Mouse (Mus musculus) urinary bladder, postnatal 36 days (tissue): ENCODE measurements around the gene Manea.
A peak's percentile ranks its signal among the peaks of the same experiment; 100 is the strongest.
"Not testable (repeated sequence)": the region's sequence is repeated elsewhere in the genome, so short reads cannot be mapped to it uniquely, and the experiment has no call there.

ENCODE experiments used
- DNase-seq, 2 experiments: peaks; one replicate each; pipeline ENCODE4 v3.0.0; 2022; ENCODE audit warnings: low spot score in 2 of 2, mixed read lengths in 1 of 2

Manea gene

DNA sequence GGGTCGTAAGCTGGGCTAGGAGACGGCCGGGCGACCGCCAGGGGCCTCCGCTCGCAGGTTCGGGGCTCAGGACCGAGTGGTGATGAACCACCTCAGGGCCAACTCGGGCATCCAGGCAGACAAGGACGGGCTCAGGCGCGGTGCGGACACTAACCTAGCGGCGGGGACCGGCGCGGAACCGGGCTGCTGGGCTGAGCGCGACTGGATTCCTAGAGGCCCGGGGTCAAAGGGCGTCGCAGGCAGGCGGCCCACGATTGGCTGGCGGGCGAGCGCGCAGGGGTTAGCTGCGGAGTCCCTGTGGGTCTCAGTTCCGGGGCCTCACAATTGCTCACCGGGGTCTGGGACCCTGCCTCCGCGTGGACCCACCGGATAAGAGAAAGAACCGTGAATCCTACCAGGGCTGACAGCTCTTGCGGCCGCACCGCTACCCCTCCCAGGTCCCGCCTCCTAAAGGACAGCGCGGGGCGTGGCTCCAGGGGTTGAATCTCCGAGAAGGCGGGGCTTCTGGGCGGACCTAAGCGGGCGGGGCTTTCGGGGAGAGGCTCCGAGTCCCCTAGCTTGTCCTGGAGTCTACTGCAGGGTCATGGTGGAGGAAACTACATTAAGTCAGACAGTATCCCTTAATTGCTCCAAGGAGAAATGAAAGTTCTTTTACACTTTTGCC lies at the start of gene Manea:
Gene Manea (minus strand): TSS at position 449 of the 664 bp plus-strand sequence.
- DNase-seq, result peak; percentile 88 to 93

- no peak for DNase-seq
These were observed 7.9 kb upstream of the Manea start for GRCm38 (mm10) chr4:26354616-26355015.

DNA sequence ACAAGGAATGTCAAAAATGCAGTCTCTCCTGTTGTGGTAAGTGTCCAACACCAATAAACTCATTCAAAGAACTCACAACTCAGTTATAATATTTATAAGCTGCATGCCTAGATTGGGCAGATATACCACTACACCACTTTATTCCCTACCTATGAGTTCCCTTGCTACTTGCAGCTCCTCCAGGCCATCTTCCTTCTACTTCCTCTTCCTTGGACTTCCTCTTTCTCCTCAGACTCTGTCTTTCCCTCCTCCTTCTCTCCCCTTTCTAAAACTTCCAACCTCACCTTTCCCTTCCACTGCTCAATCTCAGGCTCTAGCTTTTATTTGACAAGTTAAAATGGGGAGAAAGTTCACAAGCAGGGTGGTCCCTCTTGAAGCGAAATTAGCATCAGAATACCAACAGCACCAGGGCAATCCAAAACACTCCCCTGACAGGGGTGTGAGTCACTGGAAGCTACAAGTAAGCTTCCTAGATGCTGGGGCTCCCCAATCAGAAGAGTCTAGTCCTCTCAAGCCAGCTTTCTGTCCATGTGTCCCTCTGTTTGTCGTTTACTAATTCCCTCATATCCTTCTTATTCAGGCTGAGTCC lies 7.0 kb upstream of the Manea start:
- DNase-seq, result no peak

DNA sequence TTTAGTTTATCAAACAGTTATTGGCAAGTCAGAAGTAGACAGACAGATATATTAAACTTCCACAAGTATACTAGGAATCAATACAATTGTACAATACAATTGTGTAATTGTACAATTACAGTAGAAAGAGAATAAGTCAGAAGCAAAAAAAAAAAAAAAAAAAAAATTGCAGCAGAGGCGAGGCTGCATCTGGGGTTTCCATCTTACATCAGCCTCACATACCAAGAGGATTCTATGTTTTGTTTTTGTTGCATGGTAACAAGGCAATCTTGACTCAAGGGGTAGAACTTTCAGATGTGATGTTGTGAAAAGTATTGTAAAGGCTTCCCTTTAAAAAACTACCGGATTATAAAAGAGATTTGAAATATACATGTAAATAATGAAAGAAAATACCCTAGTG lies 548 bp upstream of the Manea start:
- no peak for DNase-seq

DNA sequence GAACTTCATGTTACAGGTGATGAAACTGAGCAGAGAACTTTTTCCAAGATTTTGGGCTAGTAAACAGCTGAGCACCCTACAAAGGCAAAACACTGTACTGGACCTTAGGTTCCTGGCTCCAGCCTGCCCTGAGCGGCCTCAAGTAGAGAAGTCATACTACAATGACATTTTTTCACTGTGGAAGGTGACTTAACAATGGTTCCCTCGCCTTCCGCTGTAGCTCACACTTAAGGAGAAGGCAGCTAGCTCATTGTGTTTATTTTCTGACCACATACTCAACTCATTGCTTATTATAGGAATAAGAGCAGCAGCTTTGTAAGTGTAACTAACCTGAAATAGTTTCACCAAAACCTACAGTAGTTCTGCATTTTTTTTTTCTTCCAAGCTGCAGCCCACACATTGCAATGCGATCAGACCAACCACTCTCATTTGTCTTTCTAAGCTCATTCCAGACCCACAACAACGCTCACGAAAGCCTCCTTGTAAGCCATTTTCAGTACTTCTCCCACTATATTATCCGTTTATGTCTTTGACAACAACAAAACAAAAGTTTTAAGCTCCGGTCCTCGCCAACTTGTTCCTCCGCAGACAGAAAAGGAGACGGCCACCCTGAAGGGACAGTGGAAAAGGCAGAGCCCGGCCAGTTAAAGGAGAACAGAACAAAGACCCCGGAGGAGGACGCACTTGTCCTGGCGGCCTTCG lies 799 bp downstream of the Manea start:
- no peak for DNase-seq

- no peak for DNase-seq
These were observed 1.6 kb downstream of the Manea start for GRCm38 (mm10) chr4:26345080-26345479.

- no peak for DNase-seq
These were observed 4.3 kb downstream of the Manea start for GRCm38 (mm10) chr4:26342346-26342745.

DNA sequence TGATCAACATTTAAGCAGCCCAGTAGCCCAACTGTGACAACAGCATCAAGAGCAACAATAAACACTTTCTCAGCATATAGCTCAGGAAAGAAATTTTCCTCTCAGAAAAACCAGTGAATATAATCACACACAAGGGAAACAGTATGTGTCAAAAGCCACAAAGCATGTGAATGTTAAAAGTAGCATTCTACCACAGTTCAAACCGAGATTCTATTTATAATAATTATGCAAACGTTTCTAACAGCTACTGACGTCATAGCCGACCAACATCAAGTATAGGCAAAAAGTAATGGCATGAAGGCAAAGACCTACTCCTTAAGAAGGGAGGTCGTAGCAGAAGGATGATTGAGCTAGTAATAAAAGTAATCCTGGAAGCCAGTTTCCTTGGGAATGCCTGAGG lies 8.1 kb downstream of the Manea start:
- DNase-seq, result no peak

- no peak for DNase-seq
These were observed 10.1 kb downstream of the Manea start for GRCm38 (mm10) chr4:26336563-26336962.

DNA sequence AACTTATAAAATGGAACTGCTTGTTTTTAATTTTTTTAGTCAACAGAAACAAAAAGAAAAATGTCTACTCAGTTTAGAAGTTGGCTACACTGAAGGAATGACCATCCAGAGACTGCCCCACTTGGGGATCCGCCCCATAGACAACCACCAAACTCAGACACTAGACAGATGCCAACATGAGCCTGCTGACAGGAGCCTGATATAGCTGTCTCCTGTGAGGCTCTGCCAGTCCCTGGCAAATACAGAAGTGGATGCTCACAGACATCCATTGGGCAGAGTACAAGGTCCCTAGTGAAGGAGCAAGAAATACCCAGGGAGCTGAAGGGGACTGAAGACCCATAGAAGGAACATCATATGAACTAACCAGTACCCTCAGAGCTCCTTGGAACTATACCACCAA lies 42.0 kb downstream of the Manea start:
- DNase-seq, result not testable (repeated sequence)

DNA sequence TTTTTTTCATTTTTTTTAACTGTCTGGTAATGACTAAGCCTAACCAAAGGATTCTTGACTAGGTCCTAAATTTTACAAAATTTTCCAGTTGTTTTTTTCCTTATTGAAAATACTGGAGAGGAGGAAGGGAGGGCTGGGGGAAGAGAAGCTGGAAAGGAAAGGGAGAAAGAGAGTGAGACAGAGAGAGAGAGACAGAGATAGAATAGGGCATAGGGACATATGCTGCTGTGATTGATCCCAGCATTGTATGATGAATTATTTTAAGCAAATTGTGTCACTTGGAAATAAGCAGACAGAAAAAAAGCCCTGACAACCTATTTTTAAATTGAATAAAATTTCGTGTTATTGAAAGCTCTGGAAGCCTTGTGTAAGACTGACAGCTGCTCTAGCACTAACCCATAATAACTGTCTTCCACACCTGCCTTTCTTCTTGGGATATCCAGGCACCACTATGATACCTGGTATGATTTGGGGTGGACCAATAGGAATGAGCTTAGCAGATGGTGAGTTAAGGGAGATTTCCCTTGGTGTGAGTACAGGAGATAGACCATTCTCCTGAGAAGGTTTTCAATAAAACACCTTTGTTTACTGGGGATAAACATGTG lies 69.5 kb downstream of the Manea start:
- DNase-seq, result no peak

GRCm38 (mm10) chr4:26276264-26276663 lies 70.4 kb downstream of the Manea start:
- no peak for DNase-seq

GRCm38 (mm10) chr4:26275769-26276168 lies 70.9 kb downstream of the Manea start:
- DNase-seq, result no peak
